In genomic region chr7:120195207-120195606, GRCm38 (mm10) we compare ENCODE assay signal across 34 mouse cellular contexts. TPM values are rescaled to one million over a fixed set of nuclear protein-coding genes. Genes with fewer than 3 reads are reported as not detected.
A peak's percentile ranks its signal among the peaks of the same experiment; 100 is the strongest.
DNase-seq lines count a peak whose midpoint lies in the region; ATAC-seq and TF ChIP-seq lines count a peak whose summit lies in the region.
"Had no signal": no experiment of that assay in that cellular context is flagged by ENCODE, and none has a peak within 500 bp of the region (broad histone marks: within the 10 kb centered on the region; RNA-seq: fewer than 3 reads in every experiment).

No protein-coding gene starts in this region.

- H3K4me2 ChIP-seq in forebrain, postnatal 0 days (ENCODE audit: low read depth): no peak overlapping the region
- no peak overlapping the region for H3K4me2 ChIP-seq in forebrain, embryonic 13.5 days
- H3K4me2 ChIP-seq in midbrain, embryonic 11.5 days: no peak overlapping the region
- H3K4me2 ChIP-seq in midbrain, embryonic 14.5 days (ENCODE audit: low read length): no peak overlapping the region
- H3K4me2 ChIP-seq: heart, embryonic 11.5 days; liver, embryonic 15.5 days; lung, embryonic 15.5 days; neural tube, embryonic 12.5 days had no signal

- ATAC-seq in forebrain, postnatal 0 days: peak; percentile 74
- ATAC-seq in forebrain, embryonic 13.5 days: no peak
- ATAC-seq in midbrain, embryonic 11.5 days (ENCODE audit: low FRiP score): no peak
- ATAC-seq in midbrain, embryonic 14.5 days (ENCODE audit: low FRiP score, low TSS enrichment): 0 out of 2 replicates have a peak, but pooled peaks have one; percentile 34
- ATAC-seq: activated CD4-positive, CD25-positive, alpha-beta regulatory T cell, adult 4 months; intestine, postnatal 0 days; Patski had no signal

- no peak for TF ChIP-seq CTCF in forebrain, postnatal 0 days (IDR thresholded peaks at IDR 0.05; ENCODE audit: low read depth)

- no peak overlapping the region for H3K9ac ChIP-seq in forebrain, postnatal 0 days
- no peak overlapping the region for H3K9ac ChIP-seq in forebrain, embryonic 13.5 days
- no peak overlapping the region for H3K9ac ChIP-seq in midbrain, embryonic 11.5 days (ENCODE audit: low read length)
- no peak overlapping the region for H3K9ac ChIP-seq in midbrain, embryonic 14.5 days (replicated peaks; ENCODE audit: low read length)
- H3K9ac ChIP-seq: liver, embryonic 15.5 days; lung, embryonic 15.5 days; neural tube, embryonic 12.5 days had no signal

- 50% methylated on average over 4 of the region's 4 CpGs for WGBS in forebrain, postnatal 0 days
- 48% methylated on average over 4 of the region's 4 CpGs for WGBS in forebrain, embryonic 13.5 days
- WGBS in midbrain, embryonic 10.5 days: 73% methylated on average over 4 of the region's 4 CpGs
- WGBS in midbrain, embryonic 11.5 days: 63% methylated on average over 4 of the region's 4 CpGs
- WGBS in midbrain, embryonic 14.5 days: 35% methylated on average over 4 of the region's 4 CpGs

- H3K27ac ChIP-seq in forebrain, postnatal 0 days (ENCODE audit: low read depth, low read length): no peak overlapping the region
- H3K27ac ChIP-seq in forebrain, embryonic 13.5 days: no peak overlapping the region
- H3K27ac ChIP-seq in midbrain, embryonic 10.5 days (replicated peaks): no peak overlapping the region
- H3K27ac ChIP-seq in midbrain, embryonic 11.5 days (ENCODE audit: low read depth, low read length): no peak overlapping the region
- no peak overlapping the region for H3K27ac ChIP-seq in midbrain, embryonic 14.5 days (replicated peaks; ENCODE audit: low read depth, low read length)
- H3K27ac ChIP-seq: layer of hippocampus, adult 2 months; limb, embryonic 10.5 days; liver, embryonic 15.5 days; lung, embryonic 15.5 days; neural tube, embryonic 12.5 days had no signal

- peak; percentile 40 for DNase-seq in forebrain, postnatal 0 days
- DNase-seq in midbrain, embryonic 10.5 days (ENCODE audit: low spot score): peak; percentile 17
- no peak for DNase-seq in midbrain, embryonic 11.5 days (ENCODE audit: low spot score, missing footprints)
- DNase-seq in midbrain, embryonic 14.5 days: peak; percentile 48
- DNase-seq in gastrocnemius, adult 18-20 months (ENCODE audit: low spot score): no peak
- DNase-seq in c-Kit-positive CD71-positive TER-119-positive erythroid progenitor cells, embryonic 14.5 days (ENCODE audit: low spot score): no peak
- DNase-seq: adrenal gland, postnatal 10 days; cerebellum, adult 11 months; cerebellum, postnatal 10 days; kidney, postnatal 25 days; liver; lung, postnatal 36 days; right cerebral cortex, postnatal 14 days; spleen, adult 18-20 months had no signal

- H3K36me3 ChIP-seq in forebrain, postnatal 0 days (ENCODE audit: insufficient read depth): no peaks in the 10 kb centered on the region
- no peaks in the 10 kb centered on the region for H3K36me3 ChIP-seq in forebrain, embryonic 13.5 days (ENCODE audit: poor library complexity, severe bottlenecking)
- H3K36me3 ChIP-seq in midbrain, embryonic 10.5 days: no peaks in the 10 kb centered on the region
- H3K36me3 ChIP-seq in midbrain, embryonic 11.5 days (ENCODE audit: control insufficient read depth, insufficient read depth, low read length): no peaks in the 10 kb centered on the region
- H3K36me3 ChIP-seq in midbrain, embryonic 14.5 days (ENCODE audit: control insufficient read depth, insufficient read depth, low read length): no peaks in the 10 kb centered on the region
- H3K36me3 ChIP-seq: limb, embryonic 10.5 days; liver, embryonic 15.5 days; lung, embryonic 15.5 days; neural tube, embryonic 12.5 days had no signal

- H3K4me3 ChIP-seq in forebrain, postnatal 0 days (ENCODE audit: low read depth, low read length): no peak overlapping the region
- no peak overlapping the region for H3K4me3 ChIP-seq in forebrain, embryonic 13.5 days
- no peak overlapping the region for H3K4me3 ChIP-seq in midbrain, embryonic 10.5 days
- no peak overlapping the region for H3K4me3 ChIP-seq in midbrain, embryonic 11.5 days (ENCODE audit: low read depth, low read length)
- no peak overlapping the region for H3K4me3 ChIP-seq in midbrain, embryonic 14.5 days (replicated peaks; ENCODE audit: low read depth, low read length)
- H3K4me3 ChIP-seq: layer of hippocampus, adult 2 months; limb, embryonic 10.5 days; liver, embryonic 15.5 days; lung, embryonic 15.5 days; megakaryocyte, embryonic 14.5 days; neural tube, embryonic 12.5 days had no signal

- peaks cover 8% of the 10 kb centered on the region for H3K27me3 ChIP-seq in forebrain, postnatal 0 days (ENCODE audit: insufficient read depth, low read length)
- peaks cover 20% of the 10 kb centered on the region for H3K27me3 ChIP-seq in forebrain, embryonic 13.5 days
- H3K27me3 ChIP-seq in midbrain, embryonic 10.5 days (ENCODE audit: low read depth, poor library complexity, severe bottlenecking): peaks cover 11% of the 10 kb centered on the region
- H3K27me3 ChIP-seq in midbrain, embryonic 11.5 days (ENCODE audit: control insufficient read depth, insufficient read depth, low read length): no peaks in the 10 kb centered on the region
- peaks cover under 1% of the 10 kb centered on the region; the same call in 1 of the 2 replicates for H3K27me3 ChIP-seq in midbrain, embryonic 14.5 days (ENCODE audit: control insufficient read depth, insufficient read depth, low read length)
- H3K27me3 ChIP-seq: liver, embryonic 15.5 days; Patski had no signal

- no peaks in the 10 kb centered on the region for H3K9me3 ChIP-seq in forebrain, postnatal 0 days (ENCODE audit: low read length)
- H3K9me3 ChIP-seq in forebrain, embryonic 13.5 days (replicated peaks): no peaks in the 10 kb centered on the region
- no peaks in the 10 kb centered on the region for H3K9me3 ChIP-seq in midbrain, embryonic 10.5 days (replicated peaks)
- no peaks in the 10 kb centered on the region for H3K9me3 ChIP-seq in midbrain, embryonic 11.5 days (ENCODE audit: control insufficient read depth, low read length)
- H3K9me3 ChIP-seq in midbrain, embryonic 14.5 days (ENCODE audit: control insufficient read depth, low read length): no peaks in the 10 kb centered on the region
- H3K9me3 ChIP-seq: limb, embryonic 10.5 days; liver, embryonic 15.5 days; lung, embryonic 15.5 days; megakaryocyte, embryonic 14.5 days; neural tube, embryonic 12.5 days had no signal

- no peaks in the 10 kb centered on the region; the same call in 1 of the 2 replicates for H3K4me1 ChIP-seq in forebrain, postnatal 0 days (ENCODE audit: insufficient read depth)
- no peaks in the 10 kb centered on the region; the same call in 1 of the 2 replicates for H3K4me1 ChIP-seq in forebrain, embryonic 13.5 days
- H3K4me1 ChIP-seq in midbrain, embryonic 10.5 days: 0 out of 2 replicates have a peak, but pooled peaks cover 5% of the 10 kb centered on the region
- H3K4me1 ChIP-seq in midbrain, embryonic 11.5 days (ENCODE audit: control insufficient read depth, insufficient read depth, low read length): no peaks in the 10 kb centered on the region; the same call in 1 of the 2 replicates
- H3K4me1 ChIP-seq in midbrain, embryonic 14.5 days (ENCODE audit: control insufficient read depth, insufficient read depth, low read length): no peaks in the 10 kb centered on the region
- H3K4me1 ChIP-seq: liver, embryonic 15.5 days; lung, embryonic 15.5 days; megakaryocyte, embryonic 14.5 days; neural tube, embryonic 12.5 days had no signal

RNA-seq across cellular contexts. Expression of gene Crym, which starts 6.7 kb away (rescaled TPM):
- total RNA-seq in forebrain, postnatal 0 days (2014; rRNA removed): 133 and 144 TPM in 2 replicates
- 127 and 171 TPM in 2 replicates for polyA plus RNA-seq in forebrain, postnatal 0 days (2015; fragmentation: Nextera tagmentation; extraction: Ambion mirVana)
- 10.4 and 10.8 TPM in 2 replicates for polyA plus RNA-seq in forebrain, embryonic 13.5 days (2015; fragmentation: Nextera tagmentation; extraction: Ambion mirVana)
- 35.5 and 40.2 TPM in 2 replicates for polyA plus RNA-seq in midbrain, embryonic 10.5 days (2016; fragmentation: Nextera tagmentation; extraction: Ambion mirVana)
- polyA plus RNA-seq in midbrain, embryonic 11.5 days (2014; fragmentation: Nextera tagmentation; extraction: Ambion mirVana): 27.3 and 28.9 TPM in 2 replicates
- 28.6 and 30.3 TPM in 2 replicates for polyA plus RNA-seq in midbrain, embryonic 14.5 days (2014; fragmentation: Nextera tagmentation; extraction: Ambion mirVana)
- total RNA-seq in gastrocnemius, adult 18-20 months (2021): 1 to 10 TPM; 3.2 to 3.6 TPM
- total RNA-seq: granulocyte monocyte progenitor cell, adult 5-6 weeks had no signal
- polyA plus RNA-seq: activated CD4-positive, CD25-positive, alpha-beta regulatory T cell, adult 4 months; Patski had no signal

RNA-seq across cellular contexts. Expression of gene Abca14, which starts 8.6 kb away (rescaled TPM):
- 0.24 TPM in 1 of 2 replicates, not detected in the other for total RNA-seq in forebrain, postnatal 0 days (2014; rRNA removed)
- not detected in 2 replicates for polyA plus RNA-seq in forebrain, postnatal 0 days (2015; fragmentation: Nextera tagmentation; extraction: Ambion mirVana)
- not detected in 2 replicates for polyA plus RNA-seq in forebrain, embryonic 13.5 days (2015; fragmentation: Nextera tagmentation; extraction: Ambion mirVana)
- not detected in 2 replicates for polyA plus RNA-seq in midbrain, embryonic 10.5 days (2016; fragmentation: Nextera tagmentation; extraction: Ambion mirVana)
- 0.26 TPM in 1 of 2 replicates, not detected in the other for polyA plus RNA-seq in midbrain, embryonic 11.5 days (2014; fragmentation: Nextera tagmentation; extraction: Ambion mirVana)
- not detected in 2 replicates for polyA plus RNA-seq in midbrain, embryonic 14.5 days (2014; fragmentation: Nextera tagmentation; extraction: Ambion mirVana)
- not detected for total RNA-seq in gastrocnemius, adult 18-20 months (2021)
- total RNA-seq: adrenal gland, postnatal 10 days; gastrocnemius, adult 8-10 months; granulocyte monocyte progenitor cell, adult 5-6 weeks; layer of hippocampus, adult 2 months had no signal
- polyA plus RNA-seq: activated CD4-positive, CD25-positive, alpha-beta regulatory T cell, adult 4 months; cortical plate, adult 2 months; embryonic facial prominence, embryonic 11.5 days; heart, embryonic 11.5 days; heart, postnatal 0 days; kidney, embryonic 14.5 days; limb, embryonic 10.5 days; liver, embryonic 15.5 days; lung, embryonic 15.5 days; neural tube, embryonic 12.5 days; Patski; thymus, postnatal 0 days had no signal

RNA-seq across cellular contexts. Expression of gene Anks4b, which starts 21.5 kb away (rescaled TPM):
- 0.15 TPM in 1 of 2 replicates, not detected in the other for total RNA-seq in forebrain, postnatal 0 days (2014; rRNA removed)
- polyA plus RNA-seq in forebrain, postnatal 0 days (2015; fragmentation: Nextera tagmentation; extraction: Ambion mirVana): 0.04 TPM in 1 of 2 replicates, not detected in the other
- not detected in 2 replicates for polyA plus RNA-seq in forebrain, embryonic 13.5 days (2015; fragmentation: Nextera tagmentation; extraction: Ambion mirVana)
- polyA plus RNA-seq in midbrain, embryonic 10.5 days (2016; fragmentation: Nextera tagmentation; extraction: Ambion mirVana): not detected in 2 replicates
- not detected in 2 replicates for polyA plus RNA-seq in midbrain, embryonic 11.5 days (2014; fragmentation: Nextera tagmentation; extraction: Ambion mirVana)
- not detected in 2 replicates for polyA plus RNA-seq in midbrain, embryonic 14.5 days (2014; fragmentation: Nextera tagmentation; extraction: Ambion mirVana)
- total RNA-seq in gastrocnemius, adult 18-20 months (2021): under 1 TPM; 0.09 to 0.11 TPM
- total RNA-seq: granulocyte monocyte progenitor cell, adult 5-6 weeks had no signal
- polyA plus RNA-seq: activated CD4-positive, CD25-positive, alpha-beta regulatory T cell, adult 4 months; embryonic facial prominence, embryonic 11.5 days; heart, postnatal 0 days; limb, embryonic 10.5 days; lung, embryonic 15.5 days; Patski; urinary bladder, adult 2 months had no signal

RNA-seq across cellular contexts. Expression of gene Zp2, which starts 50.1 kb away (rescaled TPM):
- 1.5 TPM in 1 of 2 replicates, not detected in the other for total RNA-seq in forebrain, postnatal 0 days (2014; rRNA removed)
- 0.08 and 0.19 TPM in 2 replicates for polyA plus RNA-seq in forebrain, postnatal 0 days (2015; fragmentation: Nextera tagmentation; extraction: Ambion mirVana)
- polyA plus RNA-seq in forebrain, embryonic 13.5 days (2015; fragmentation: Nextera tagmentation; extraction: Ambion mirVana): not detected in 2 replicates
- not detected in 2 replicates for polyA plus RNA-seq in midbrain, embryonic 10.5 days (2016; fragmentation: Nextera tagmentation; extraction: Ambion mirVana)
- polyA plus RNA-seq in midbrain, embryonic 11.5 days (2014; fragmentation: Nextera tagmentation; extraction: Ambion mirVana): not detected in 2 replicates
- not detected in 2 replicates for polyA plus RNA-seq in midbrain, embryonic 14.5 days (2014; fragmentation: Nextera tagmentation; extraction: Ambion mirVana)
- under 1 TPM; 0.09 to 0.43 TPM for total RNA-seq in gastrocnemius, adult 18-20 months (2021)
- total RNA-seq: ES-E14; granulocyte monocyte progenitor cell, adult 5-6 weeks had no signal
- polyA plus RNA-seq: activated CD4-positive, CD25-positive, alpha-beta regulatory T cell, adult 4 months; embryonic facial prominence, embryonic 11.5 days; kidney, embryonic 14.5 days; limb, embryonic 10.5 days; liver, embryonic 15.5 days; lung, embryonic 15.5 days; neural tube, embryonic 12.5 days; Patski; urinary bladder, adult 2 months had no signal

Comparison
In these comparisons a context has a peak if more than half of its experiments do, and no peak if none do; other contexts are left out.
1. ATAC-seq: peak in forebrain, postnatal 0 days (single experiment) and midbrain, embryonic 14.5 days (single experiment); none in forebrain, embryonic 13.5 days (single experiment) and midbrain, embryonic 11.5 days (single experiment).
2. DNase-seq: peak in forebrain, postnatal 0 days (single experiment), midbrain, embryonic 10.5 days (single experiment) and midbrain, embryonic 14.5 days (single experiment); none in midbrain, embryonic 11.5 days (single experiment), gastrocnemius, adult 18-20 months (single experiment) and c-Kit-positive CD71-positive TER-119-positive erythroid progenitor cells, embryonic 14.5 days (single experiment).